Mouse (Mus musculus): ENCODE measurements around the gene Hectd4.

Hectd4 gene

GRCm38 (mm10) chr5:121239846-121240245, 19.8 kb downstream of the Hectd4 start:
- no peak for DNase-seq

- DNase-seq = no peak
Observed at GRCm38 (mm10) chr5:121241182-121241581, 21.2 kb downstream of the Hectd4 start.

- DNase-seq = no peak
Observed at GRCm38 (mm10) chr5:121242261-121242660, 22.2 kb downstream of the Hectd4 start.

- DNase-seq = no peak
Observed at GRCm38 (mm10) chr5:121242701-121243100, 22.7 kb downstream of the Hectd4 start.

- DNase-seq = no peak
Observed at GRCm38 (mm10) chr5:121243676-121244364, 23.8 kb downstream of the Hectd4 start.

GRCm38 (mm10) chr5:121244365-121244731, 24.3 kb downstream of the Hectd4 start:
- DNase-seq = no peak

GRCm38 (mm10) chr5:121245201-121245600, 25.2 kb downstream of the Hectd4 start:
- DNase-seq = no peak

GRCm38 (mm10) chr5:121248766-121249394, 28.9 kb downstream of the Hectd4 start:
- no peak for DNase-seq

- no peak for DNase-seq
Observed at GRCm38 (mm10) chr5:121249693-121250092, 29.7 kb downstream of the Hectd4 start.

- peak; percentile 9 for DNase-seq
Observed at GRCm38 (mm10) chr5:121251813-121252212, 31.8 kb downstream of the Hectd4 start.

GRCm38 (mm10) chr5:121253816-121254497, 33.9 kb downstream of the Hectd4 start:
- DNase-seq = no peak

GRCm38 (mm10) chr5:121254977-121255376, 35.0 kb downstream of the Hectd4 start:
- no peak for DNase-seq

GRCm38 (mm10) chr5:121261806-121262205, 41.8 kb downstream of the Hectd4 start:
- DNase-seq = no peak

- DNase-seq = no peak
Observed at GRCm38 (mm10) chr5:121262415-121262814, 42.4 kb downstream of the Hectd4 start.

- no peak for DNase-seq
Observed at GRCm38 (mm10) chr5:121264593-121264992, 44.6 kb downstream of the Hectd4 start.

GRCm38 (mm10) chr5:121266741-121267382, 46.8 kb downstream of the Hectd4 start:
- DNase-seq = peak; percentile 38

- no peak for DNase-seq
Observed at GRCm38 (mm10) chr5:121271046-121271445, 51.0 kb downstream of the Hectd4 start.

- DNase-seq = no peak
Observed at GRCm38 (mm10) chr5:121276808-121277207, 56.8 kb downstream of the Hectd4 start.

- no peak for DNase-seq
Observed at GRCm38 (mm10) chr5:121280456-121280855, 60.4 kb downstream of the Hectd4 start.

- DNase-seq = no peak
Observed at GRCm38 (mm10) chr5:121283051-121283450, 63.0 kb downstream of the Hectd4 start.

GRCm38 (mm10) chr5:121284816-121285215, 64.8 kb downstream of the Hectd4 start:
- DNase-seq = no peak

GRCm38 (mm10) chr5:121287213-121287612, 67.2 kb downstream of the Hectd4 start:
- DNase-seq = no peak

- DNase-seq = no peak
Observed at GRCm38 (mm10) chr5:121290289-121290688, 70.3 kb downstream of the Hectd4 start.

All from embryo, embryonic 11 days (tissue).